Mouse (Mus musculus) T-cell, adult 2 months (primary cell): ENCODE data around the gene Dnah3.

ENCODE experiments used
- DNase-seq: peaks from one replicate; pipeline ENCODE4 v3.0.0; 2022; ENCODE audit warnings: low spot score

The Dnah3 gene

GRCm38 (mm10) chr7:119873050-119873449 is 222.0 kb downstream of the Dnah3 start:
- DNase-seq = no peak
